ENCODE assay signal across 14 mouse cellular contexts in the genomic region with DNA sequence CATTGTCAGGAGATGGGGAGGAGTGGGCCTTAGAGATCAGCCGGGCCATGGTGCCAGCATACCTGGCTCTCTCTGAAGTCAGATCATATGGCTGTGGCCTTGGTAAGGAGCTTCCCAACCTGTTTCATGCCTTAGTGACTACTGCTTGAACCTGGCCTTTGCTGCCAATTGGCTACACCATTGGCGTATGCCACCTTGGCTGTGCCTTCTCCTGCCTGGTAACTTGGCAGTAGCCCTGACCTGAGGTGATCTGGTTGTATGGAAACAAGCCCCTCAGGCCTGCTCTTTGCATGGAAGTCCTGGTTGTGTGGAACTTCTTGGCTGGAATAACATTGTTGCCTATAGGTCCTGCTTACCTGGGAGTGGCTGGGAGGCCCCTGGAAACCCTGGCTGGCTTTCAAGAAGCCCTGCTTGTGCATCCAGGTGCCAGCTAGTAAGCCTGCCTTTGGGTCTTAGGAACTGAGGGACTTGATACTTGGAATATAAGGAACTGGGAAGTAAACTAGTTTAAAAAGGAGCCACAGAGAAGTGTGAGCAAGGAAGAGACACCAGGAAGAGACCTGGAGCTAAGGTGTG. TPM values are rescaled to one million over a fixed set of nuclear protein-coding genes. Genes with fewer than 3 reads are reported as not detected.
DNase-seq lines count a peak whose midpoint lies in the region; ATAC-seq lines count a peak whose summit lies in the region.
"Had no signal": no experiment of that assay in that cellular context is flagged by ENCODE, and none has a peak within 500 bp of the region (broad histone marks: within the 10 kb centered on the region; RNA-seq: fewer than 3 reads in every experiment).

No protein-coding gene starts in this region.

- no peak overlapping the region for H3K4me3 ChIP-seq in limb, embryonic 13.5 days
- no peak overlapping the region for H3K4me3 ChIP-seq in limb, embryonic 10.5 days
- H3K4me3 ChIP-seq in heart, embryonic 11.5 days (ENCODE audit: low read depth, low read length): no peak overlapping the region
- no peak overlapping the region for H3K4me3 ChIP-seq in neural tube, embryonic 15.5 days (replicated peaks)
- H3K4me3 ChIP-seq: midbrain, embryonic 12.5 days had no signal

- peak; percentile 29 for DNase-seq in CD4-positive, CD25-positive, alpha-beta regulatory T cell, adult 2 months (ENCODE audit: low read depth, low spot score)
- DNase-seq in limb, embryonic 10.5 days (ENCODE audit: low spot score): no peak
- peak; percentile 61 to 71 for DNase-seq in cerebellum, postnatal 14 days
- peak; percentile 51 for DNase-seq in naive thymus-derived CD4-positive, alpha-beta T cell, adult 2 months (ENCODE audit: low read depth)
- DNase-seq: adrenal gland, adult 8-10 months; kidney, postnatal 36 days; retina, postnatal 1 day had no signal

- 92% methylated on average over 2 of the region's 2 CpGs for WGBS in limb, embryonic 13.5 days
- WGBS in limb, embryonic 10.5 days: 94% methylated on average over 2 of the region's 2 CpGs
- 88% methylated on average over 2 of the region's 2 CpGs for WGBS in heart, embryonic 11.5 days (ENCODE audit: insufficient replicate concordance)
- WGBS in neural tube, embryonic 15.5 days: 96% methylated on average over 2 of the region's 2 CpGs

- no peaks in the 10 kb centered on the region for H3K9me3 ChIP-seq in limb, embryonic 13.5 days
- no peaks in the 10 kb centered on the region for H3K9me3 ChIP-seq in limb, embryonic 10.5 days (replicated peaks)
- H3K9me3 ChIP-seq in heart, embryonic 11.5 days (replicated peaks; ENCODE audit: control insufficient read depth, low read length): no peaks in the 10 kb centered on the region
- H3K9me3 ChIP-seq in neural tube, embryonic 15.5 days (replicated peaks): no peaks in the 10 kb centered on the region
- H3K9me3 ChIP-seq: midbrain, embryonic 12.5 days had no signal

- no peak for ATAC-seq in CD4-positive, CD25-positive, alpha-beta regulatory T cell, adult 4 months
- ATAC-seq in limb, embryonic 13.5 days (ENCODE audit: low FRiP score, low read depth): no peak
- no peak for ATAC-seq in heart, embryonic 11.5 days (replicated peaks; ENCODE audit: insufficient number of reproducible peaks, low FRiP score, low TSS enrichment)
- no peak for ATAC-seq in neural tube, embryonic 15.5 days (ENCODE audit: low FRiP score)
- ATAC-seq: lung, postnatal 0 days had no signal

- H3K4me1 ChIP-seq in limb, embryonic 13.5 days: peaks cover 68% of the 10 kb centered on the region
- H3K4me1 ChIP-seq in limb, embryonic 10.5 days: peaks cover 42% of the 10 kb centered on the region
- peaks cover 39% of the 10 kb centered on the region for H3K4me1 ChIP-seq in heart, embryonic 11.5 days (ENCODE audit: control insufficient read depth, insufficient read depth, low read length)
- peaks cover 66% of the 10 kb centered on the region for H3K4me1 ChIP-seq in neural tube, embryonic 15.5 days

- H3K4me2 ChIP-seq in limb, embryonic 13.5 days (replicated peaks): 0 out of 2 replicates have a peak overlapping the region, but pooled peaks have one; percentile 9
- no peak overlapping the region for H3K4me2 ChIP-seq in heart, embryonic 11.5 days
- no peak overlapping the region for H3K4me2 ChIP-seq in neural tube, embryonic 15.5 days
- H3K4me2 ChIP-seq: liver, embryonic 11.5 days; midbrain, embryonic 12.5 days had no signal

- H3K36me3 ChIP-seq in limb, embryonic 13.5 days: peaks cover 20% of the 10 kb centered on the region
- peaks cover 32% of the 10 kb centered on the region for H3K36me3 ChIP-seq in limb, embryonic 10.5 days
- no peaks in the 10 kb centered on the region for H3K36me3 ChIP-seq in heart, embryonic 11.5 days (ENCODE audit: control insufficient read depth, insufficient read depth, low read length)
- H3K36me3 ChIP-seq in neural tube, embryonic 15.5 days: no peaks in the 10 kb centered on the region
- H3K36me3 ChIP-seq: midbrain, embryonic 12.5 days had no signal

- H3K27ac ChIP-seq in limb, embryonic 13.5 days: no peak overlapping the region
- no peak overlapping the region for H3K27ac ChIP-seq in limb, embryonic 10.5 days
- no peak overlapping the region for H3K27ac ChIP-seq in heart, embryonic 11.5 days (ENCODE audit: low read depth, low read length)
- no peak overlapping the region for H3K27ac ChIP-seq in neural tube, embryonic 15.5 days (replicated peaks)
- H3K27ac ChIP-seq: midbrain, embryonic 12.5 days had no signal

- no peaks in the 10 kb centered on the region for H3K27me3 ChIP-seq in limb, embryonic 13.5 days
- no peaks in the 10 kb centered on the region for H3K27me3 ChIP-seq in limb, embryonic 10.5 days (ENCODE audit: low read depth, poor library complexity, severe bottlenecking)
- H3K27me3 ChIP-seq in heart, embryonic 11.5 days (ENCODE audit: control insufficient read depth, insufficient read depth, low read length): no peaks in the 10 kb centered on the region
- H3K27me3 ChIP-seq in neural tube, embryonic 15.5 days (replicated peaks): no peaks in the 10 kb centered on the region
- H3K27me3 ChIP-seq: midbrain, embryonic 12.5 days had no signal

- H3K9ac ChIP-seq in limb, embryonic 13.5 days: no peak overlapping the region
- no peak overlapping the region for H3K9ac ChIP-seq in heart, embryonic 11.5 days (ENCODE audit: low read depth, low read length)
- no peak overlapping the region for H3K9ac ChIP-seq in neural tube, embryonic 15.5 days (replicated peaks)
- H3K9ac ChIP-seq: midbrain, embryonic 12.5 days had no signal

RNA-seq across cellular contexts. Expression of a gene that starts 6.3 kb away (rescaled TPM):
- 10 to 100 TPM; 50.6 to 55.5 TPM for polyA plus RNA-seq in CD4-positive, CD25-positive, alpha-beta regulatory T cell, adult 4 months (2017; shearing (Covaris generic))
- 10.4 and 10.9 TPM in 2 replicates for polyA plus RNA-seq in limb, embryonic 13.5 days (2015; fragmentation: Nextera tagmentation; extraction: Ambion mirVana)
- 12.0 and 14.0 TPM in 2 replicates for polyA plus RNA-seq in limb, embryonic 10.5 days (2016; fragmentation: Nextera tagmentation; extraction: Ambion mirVana)
- 5.2 and 5.3 TPM in 2 replicates for polyA plus RNA-seq in heart, embryonic 11.5 days (2014; fragmentation: Nextera tagmentation; extraction: Ambion mirVana)
- 6.7 and 7.0 TPM in 2 replicates for polyA plus RNA-seq in neural tube, embryonic 15.5 days (2015; fragmentation: Nextera tagmentation; extraction: Ambion mirVana)

RNA-seq across cellular contexts. Expression of a gene that starts 29.2 kb away (rescaled TPM):
- polyA plus RNA-seq in CD4-positive, CD25-positive, alpha-beta regulatory T cell, adult 4 months (2017; shearing (Covaris generic)): 100 to 1,000 TPM; 131 to 166 TPM
- 111 and 118 TPM in 2 replicates for polyA plus RNA-seq in limb, embryonic 13.5 days (2015; fragmentation: Nextera tagmentation; extraction: Ambion mirVana)
- polyA plus RNA-seq in limb, embryonic 10.5 days (2016; fragmentation: Nextera tagmentation; extraction: Ambion mirVana): 104 and 109 TPM in 2 replicates
- polyA plus RNA-seq in heart, embryonic 11.5 days (2014; fragmentation: Nextera tagmentation; extraction: Ambion mirVana): 81.7 and 85.3 TPM in 2 replicates
- polyA plus RNA-seq in neural tube, embryonic 15.5 days (2015; fragmentation: Nextera tagmentation; extraction: Ambion mirVana): 141 and 147 TPM in 2 replicates

RNA-seq across cellular contexts. Expression of a gene that starts 33.2 kb away (rescaled TPM):
- not detected for polyA plus RNA-seq in CD4-positive, CD25-positive, alpha-beta regulatory T cell, adult 4 months (2017; shearing (Covaris generic))
- polyA plus RNA-seq in limb, embryonic 13.5 days (2015; fragmentation: Nextera tagmentation; extraction: Ambion mirVana): 1.8 and 2.5 TPM in 2 replicates
- 1.0 and 2.7 TPM in 2 replicates for polyA plus RNA-seq in limb, embryonic 10.5 days (2016; fragmentation: Nextera tagmentation; extraction: Ambion mirVana)
- 0.31 and 0.51 TPM in 2 replicates for polyA plus RNA-seq in heart, embryonic 11.5 days (2014; fragmentation: Nextera tagmentation; extraction: Ambion mirVana)
- 16.3 and 17.8 TPM in 2 replicates for polyA plus RNA-seq in neural tube, embryonic 15.5 days (2015; fragmentation: Nextera tagmentation; extraction: Ambion mirVana)
- polyA plus RNA-seq: lung, postnatal 0 days had no signal

RNA-seq across cellular contexts. Expression of a gene that starts 34.1 kb away (rescaled TPM):
- polyA plus RNA-seq in CD4-positive, CD25-positive, alpha-beta regulatory T cell, adult 4 months (2017; shearing (Covaris generic)): not detected
- polyA plus RNA-seq in limb, embryonic 13.5 days (2015; fragmentation: Nextera tagmentation; extraction: Ambion mirVana): 0.19 and 0.23 TPM in 2 replicates
- polyA plus RNA-seq in limb, embryonic 10.5 days (2016; fragmentation: Nextera tagmentation; extraction: Ambion mirVana): 0.24 TPM in 1 of 2 replicates, not detected in the other
- 0.17 TPM in 1 of 2 replicates, not detected in the other for polyA plus RNA-seq in heart, embryonic 11.5 days (2014; fragmentation: Nextera tagmentation; extraction: Ambion mirVana)
- 0.59 and 0.99 TPM in 2 replicates for polyA plus RNA-seq in neural tube, embryonic 15.5 days (2015; fragmentation: Nextera tagmentation; extraction: Ambion mirVana)
- polyA plus RNA-seq: liver, embryonic 11.5 days; lung, postnatal 0 days had no signal

RNA-seq across cellular contexts. Expression of a gene that starts 45.5 kb away (rescaled TPM):
- 10 to 100 TPM; 25.2 to 38.6 TPM for polyA plus RNA-seq in CD4-positive, CD25-positive, alpha-beta regulatory T cell, adult 4 months (2017; shearing (Covaris generic))
- polyA plus RNA-seq in limb, embryonic 13.5 days (2015; fragmentation: Nextera tagmentation; extraction: Ambion mirVana): 37.2 and 39.5 TPM in 2 replicates
- 26.0 and 26.1 TPM in 2 replicates for polyA plus RNA-seq in limb, embryonic 10.5 days (2016; fragmentation: Nextera tagmentation; extraction: Ambion mirVana)
- 32.9 and 40.9 TPM in 2 replicates for polyA plus RNA-seq in heart, embryonic 11.5 days (2014; fragmentation: Nextera tagmentation; extraction: Ambion mirVana)
- polyA plus RNA-seq in neural tube, embryonic 15.5 days (2015; fragmentation: Nextera tagmentation; extraction: Ambion mirVana): 43.9 and 44.6 TPM in 2 replicates
